Mouse (Mus musculus): Measurements from ENCODE around the gene Arf6. TPM values are rescaled to one million over a fixed set of nuclear protein-coding genes. Genes with fewer than 3 reads are reported as not detected.
"Not testable (repeated sequence)": the region's sequence is repeated elsewhere in the genome, so short reads cannot be mapped to it uniquely, and the experiment has no call there.

The Arf6 gene
- polyA plus RNA-seq (2016; fragmentation: Nextera tagmentation; extraction: Ambion mirVana), result 32.2 and 34.4 TPM in 2 replicates

DNA sequence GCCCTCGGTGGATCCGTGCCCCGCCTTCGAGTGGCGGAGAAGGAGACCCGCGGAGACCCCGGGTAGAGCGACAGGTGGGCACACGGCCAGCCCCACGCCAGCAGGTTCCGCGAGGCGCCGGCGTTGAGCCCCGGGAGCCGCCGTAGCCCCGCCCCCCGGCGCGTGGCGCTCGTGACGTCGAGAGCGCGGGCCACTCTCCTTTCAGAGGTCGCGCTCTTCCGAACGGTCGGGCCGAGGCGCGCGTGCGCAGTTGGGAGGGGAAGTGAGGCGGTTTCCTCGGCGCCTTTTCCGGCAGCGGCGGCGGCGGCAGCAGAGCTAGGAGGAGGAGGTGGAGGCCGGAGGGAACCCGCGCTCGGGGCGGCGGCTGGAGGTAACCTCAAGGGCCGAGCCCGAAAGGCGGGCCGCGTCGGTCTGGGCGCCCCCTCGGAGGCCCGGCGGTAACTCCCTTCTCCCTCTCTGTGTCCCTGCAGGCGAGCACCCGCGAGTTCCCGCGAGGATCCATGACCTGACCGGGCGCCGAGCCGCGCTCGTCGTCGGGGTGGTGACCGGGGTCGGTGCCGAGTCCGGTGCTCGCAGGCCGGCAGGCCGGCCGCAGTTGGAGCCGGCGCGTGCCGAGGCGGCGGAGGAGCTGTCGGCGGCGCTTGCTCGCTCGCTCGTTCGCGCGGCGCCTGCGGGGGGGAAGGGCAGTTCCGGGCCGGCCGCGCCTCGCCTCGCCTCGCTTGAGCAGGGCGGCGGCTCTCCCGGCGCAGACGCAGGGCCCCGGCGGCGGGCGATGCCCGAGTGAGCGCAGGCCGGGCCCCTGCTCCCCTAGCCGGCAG, at the start of gene Arf6, which contains the start of gene Gm9887:
Arf6 (plus strand) TSS at position 297 of the 818 bp plus-strand sequence.
Gm9887 (minus strand) TSS at position 605 of the 818 bp plus-strand sequence.
- WGBS, result under 1% methylated on average over 109 of the region's 121 CpGs
- Histone ChIP-seq H3K27me3 (ENCODE audit: low read depth, poor library complexity, severe bottlenecking) (no peaks in the 10 kb centered on the region), H3K4me1 (peaks cover 37% of the 10 kb centered on the region)

GRCm38 (mm10) chr12:69331187-69331586, 40.8 kb upstream of the Arf6 start:
- Histone ChIP-seq H3K36me3 (peaks cover 93% of the 10 kb centered on the region), H3K9me3 (replicated peaks) (no peaks in the 10 kb centered on the region), H3K4me3 (no peak overlapping the region), H3K4me1 (no peaks in the 10 kb centered on the region), H3K27ac (replicated peaks) (no peak overlapping the region), H3K27me3 (ENCODE audit: low read depth, poor library complexity, severe bottlenecking) (no peaks in the 10 kb centered on the region)
- no peak for DNase-seq (ENCODE audit: low spot score)
- 94% methylated on average over 3 of the region's 3 CpGs for WGBS

More for the DNA sequence above, at the start of gene Arf6, which contains the start of gene Gm9887:
- Histone ChIP-seq H3K9me3 (replicated peaks) (no peaks in the 10 kb centered on the region), H3K4me3 (peak within 1 kb of the TSS; percentile 81), H3K27ac (replicated peaks) (peak within 1 kb of the TSS; percentile 97), H3K36me3 (peaks cover 31% of the 10 kb centered on the region)
- DNase-seq (ENCODE audit: low spot score), result peak; percentile 97

- no peaks in the 10 kb centered on the region for H3K27me3 ChIP-seq (ENCODE audit: low read depth, poor library complexity, severe bottlenecking)
- H3K36me3 ChIP-seq, result peaks cover 93% of the 10 kb centered on the region
- no peak overlapping the region for H3K27ac ChIP-seq (replicated peaks)
- H3K4me3 ChIP-seq, result no peak overlapping the region
- DNase-seq (ENCODE audit: low spot score), result no peak
- no peaks in the 10 kb centered on the region for H3K4me1 ChIP-seq
- no peaks in the 10 kb centered on the region for H3K9me3 ChIP-seq (replicated peaks)
- WGBS, result 81% methylated on average over 1 of the region's 1 CpGs
Measured at GRCm38 (mm10) chr12:69332147-69332546, 39.8 kb upstream of the Arf6 start.

- Histone ChIP-seq H3K9me3 (replicated peaks) (no peaks in the 10 kb centered on the region), H3K27ac (replicated peaks) (no peak overlapping the region), H3K4me1 (no peaks in the 10 kb centered on the region), H3K27me3 (ENCODE audit: low read depth, poor library complexity, severe bottlenecking) (no peaks in the 10 kb centered on the region), H3K4me3 (no peak overlapping the region), H3K36me3 (peaks cover 96% of the 10 kb centered on the region)
- DNase-seq (ENCODE audit: low spot score), result no peak
- 84% methylated on average over 2 of the region's 2 CpGs for WGBS
Measured at GRCm38 (mm10) chr12:69333547-69333946, 38.4 kb upstream of the Arf6 start.

GRCm38 (mm10) chr12:69349928-69350327, 22.0 kb upstream of the Arf6 start:
- peaks cover 93% of the 10 kb centered on the region for H3K36me3 ChIP-seq
- DNase-seq (ENCODE audit: low spot score), result no peak
- no peaks in the 10 kb centered on the region for H3K9me3 ChIP-seq (replicated peaks)
- no peak overlapping the region for H3K4me3 ChIP-seq
- no peaks in the 10 kb centered on the region for H3K27me3 ChIP-seq (ENCODE audit: low read depth, poor library complexity, severe bottlenecking)
- H3K4me1 ChIP-seq, result no peaks in the 10 kb centered on the region
- no peak overlapping the region for H3K27ac ChIP-seq (replicated peaks)
- 90% methylated on average over 2 of the region's 2 CpGs for WGBS

DNA sequence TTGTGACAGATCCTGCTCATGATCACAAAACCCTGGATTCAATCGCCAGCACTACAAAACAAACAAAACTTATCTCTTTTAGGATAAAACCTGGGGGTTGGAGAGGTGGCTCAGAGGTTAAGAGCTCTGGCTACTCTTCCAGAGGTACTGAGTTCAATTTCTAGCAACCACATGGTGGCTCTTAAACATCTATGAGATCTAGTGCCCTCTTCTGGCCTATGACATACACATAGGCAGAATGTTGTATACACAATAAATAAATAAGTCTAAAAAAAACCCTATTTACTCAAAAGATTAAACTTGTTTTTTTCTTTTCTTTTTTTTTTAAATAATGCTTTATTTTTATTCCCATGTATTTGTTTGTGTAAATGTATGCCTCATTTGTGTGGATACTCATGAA, 20.3 kb upstream of the Arf6 start:
- WGBS, result 93% methylated on average over 1 of the region's 1 CpGs
- Histone ChIP-seq H3K36me3 (peaks cover 86% of the 10 kb centered on the region), H3K27me3 (ENCODE audit: low read depth, poor library complexity, severe bottlenecking) (no peaks in the 10 kb centered on the region), H3K9me3 (replicated peaks) (no peaks in the 10 kb centered on the region), H3K4me1 (peaks cover 11% of the 10 kb centered on the region), H3K27ac (replicated peaks) (no peak overlapping the region), H3K4me3 (no peak overlapping the region)
- no peak for DNase-seq (ENCODE audit: low spot score)

DNA sequence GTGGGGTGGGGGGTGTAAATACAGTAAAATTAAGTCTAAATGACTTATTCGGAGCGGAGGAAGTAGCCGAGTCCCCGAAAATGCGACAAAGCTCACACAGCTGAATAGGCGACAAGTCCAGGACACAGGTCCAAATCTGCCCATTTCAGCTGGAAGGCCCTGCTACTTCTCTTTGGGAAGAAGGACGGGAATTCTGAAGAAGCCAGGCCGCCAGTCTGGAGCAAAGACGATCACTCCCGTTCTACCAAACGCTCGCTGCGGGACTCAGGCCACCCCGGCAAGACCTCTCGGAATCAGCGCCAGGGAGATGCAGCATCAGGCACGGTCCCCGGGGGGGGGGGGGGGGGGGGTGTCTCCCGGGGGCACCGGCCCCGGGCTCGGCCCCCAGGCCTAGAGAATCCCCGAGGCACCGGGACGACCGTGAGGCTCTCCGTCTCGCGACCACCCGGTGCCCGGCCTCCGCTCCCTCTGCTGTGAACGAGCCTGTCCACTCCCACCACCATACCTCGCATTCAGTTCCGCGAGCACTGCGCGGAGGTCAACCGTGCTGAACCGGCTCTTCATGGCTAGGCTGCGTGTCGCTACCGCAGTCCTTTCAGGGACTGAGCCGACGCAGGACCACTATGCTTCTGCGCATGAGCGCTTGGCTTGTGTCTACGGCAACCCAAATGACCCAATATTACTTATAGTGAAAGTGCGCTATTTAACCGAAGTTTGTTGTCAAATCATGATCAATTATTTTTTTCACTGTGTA, 15.2 kb upstream of the Arf6 start, which contains the start of gene Nemf:
Nemf (minus strand) TSS at position 620 of the 754 bp plus-strand sequence.
- DNase-seq (ENCODE audit: low spot score), result peak; percentile 81
- Histone ChIP-seq H3K27me3 (ENCODE audit: low read depth, poor library complexity, severe bottlenecking) (no peaks in the 10 kb centered on the region), H3K36me3 (peaks cover 38% of the 10 kb centered on the region), H3K9me3 (replicated peaks) (no peaks in the 10 kb centered on the region), H3K27ac (replicated peaks) (peak within 1 kb of the TSS; percentile 88), H3K4me1 (peaks cover 11% of the 10 kb centered on the region), H3K4me3 (peak within 1 kb of the TSS; percentile 78)
- under 1% methylated on average over 50 of the region's 50 CpGs for WGBS

DNA sequence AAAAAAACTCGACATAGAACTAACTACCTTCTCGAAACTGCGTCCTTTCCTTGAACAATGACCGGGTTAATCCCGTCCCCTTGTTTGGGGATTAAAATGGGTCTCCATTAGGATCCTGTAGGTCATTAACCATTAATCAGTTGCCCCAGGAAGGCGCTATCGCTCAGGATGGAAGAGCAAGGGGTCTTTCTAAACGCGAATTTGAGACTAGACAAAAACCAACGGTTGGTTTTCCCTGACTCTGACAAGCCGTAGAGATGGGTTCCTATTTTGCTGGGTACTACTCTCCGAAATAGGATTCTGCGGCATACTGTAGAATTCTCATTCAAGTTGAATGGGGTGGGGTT, 14.7 kb upstream of the Arf6 start:
- peaks cover 32% of the 10 kb centered on the region for H3K36me3 ChIP-seq
- WGBS, result 7% methylated on average over 13 of the region's 13 CpGs
- peak overlapping the region; percentile 78 for H3K4me3 ChIP-seq
- DNase-seq (ENCODE audit: low spot score), result no peak
- peaks cover 17% of the 10 kb centered on the region for H3K4me1 ChIP-seq
- H3K27ac ChIP-seq (replicated peaks), result peak overlapping the region; percentile 88
- H3K27me3 ChIP-seq (ENCODE audit: low read depth, poor library complexity, severe bottlenecking), result no peaks in the 10 kb centered on the region
- no peaks in the 10 kb centered on the region for H3K9me3 ChIP-seq (replicated peaks)

GRCm38 (mm10) chr12:69360655-69360996, 11.3 kb upstream of the Arf6 start:
- no peaks in the 10 kb centered on the region for H3K9me3 ChIP-seq (replicated peaks)
- H3K27ac ChIP-seq (replicated peaks), result no peak overlapping the region
- no peak overlapping the region for H3K4me3 ChIP-seq
- DNase-seq (ENCODE audit: low spot score), result peak; percentile 50
- WGBS, result 19% methylated on average over 5 of the region's 5 CpGs
- H3K4me1 ChIP-seq, result peaks cover 29% of the 10 kb centered on the region
- no peaks in the 10 kb centered on the region for H3K36me3 ChIP-seq
- H3K27me3 ChIP-seq (ENCODE audit: low read depth, poor library complexity, severe bottlenecking), result no peaks in the 10 kb centered on the region

GRCm38 (mm10) chr12:69360997-69361899, 10.7 kb upstream of the Arf6 start:
- peaks cover 24% of the 10 kb centered on the region for H3K4me1 ChIP-seq
- WGBS, result under 1% methylated on average over 42 of the region's 50 CpGs
- H3K36me3 ChIP-seq; H3K27me3 ChIP-seq (ENCODE audit: low read depth, poor library complexity, severe bottlenecking); H3K9me3 ChIP-seq (replicated peaks): not testable (repeated sequence)
- peak overlapping the region; percentile 67 for H3K4me3 ChIP-seq
- DNase-seq (ENCODE audit: low spot score), result peak; percentile 99
- H3K27ac ChIP-seq (replicated peaks), result peak overlapping the region; percentile 86

- Histone ChIP-seq H3K27me3 (ENCODE audit: low read depth, poor library complexity, severe bottlenecking) (no peaks in the 10 kb centered on the region), H3K4me1 (peaks cover 23% of the 10 kb centered on the region), H3K36me3 (no peaks in the 10 kb centered on the region), H3K9me3 (replicated peaks) (no peaks in the 10 kb centered on the region), H3K27ac (replicated peaks) (peak overlapping the region; percentile 86), H3K4me3 (peak overlapping the region; percentile 67)
- no peak for DNase-seq (ENCODE audit: low spot score)
- WGBS, result 6% methylated on average over 10 of the region's 10 CpGs
Measured at GRCm38 (mm10) chr12:69361919-69362318, 10.0 kb upstream of the Arf6 start.

DNA sequence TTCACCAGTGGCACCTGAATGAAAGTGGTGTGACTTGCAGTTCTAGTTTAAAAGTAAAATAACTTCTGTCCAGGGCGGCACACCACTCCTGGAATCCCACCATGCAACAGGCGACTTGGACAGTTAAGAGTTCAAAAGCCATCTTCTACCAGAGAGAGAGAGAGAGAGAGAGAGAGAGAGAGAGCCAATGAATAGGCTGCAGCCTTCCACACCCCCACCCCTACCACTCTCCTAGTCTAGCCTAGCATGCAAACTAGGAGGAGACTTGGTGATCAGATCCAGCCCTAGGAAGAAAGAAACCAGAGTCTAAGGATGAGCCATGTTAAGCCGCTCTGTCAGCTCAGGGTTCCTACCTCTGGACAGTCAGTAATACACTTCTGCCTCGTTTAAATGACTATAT, 9.6 kb upstream of the Arf6 start:
- 35% methylated on average over 4 of the region's 4 CpGs for WGBS
- peak; percentile 17 for DNase-seq (ENCODE audit: low spot score)
- Histone ChIP-seq H3K4me1 (peaks cover 23% of the 10 kb centered on the region), H3K36me3 (no peaks in the 10 kb centered on the region), H3K27me3 (ENCODE audit: low read depth, poor library complexity, severe bottlenecking) (no peaks in the 10 kb centered on the region), H3K9me3 (replicated peaks) (no peaks in the 10 kb centered on the region), H3K4me3 (peak overlapping the region; percentile 67), H3K27ac (replicated peaks) (no peak overlapping the region)

All from midbrain, embryonic 10.5 days (tissue).